Mouse (Mus musculus): ENCODE data around the gene Disp3. TPM values are rescaled to one million over a fixed set of nuclear protein-coding genes. Genes with fewer than 3 reads are reported as not detected.

The Disp3 gene
- polyA plus RNA-seq, 1 experiment from 2014 or later, result 6.5 TPM

DNA sequence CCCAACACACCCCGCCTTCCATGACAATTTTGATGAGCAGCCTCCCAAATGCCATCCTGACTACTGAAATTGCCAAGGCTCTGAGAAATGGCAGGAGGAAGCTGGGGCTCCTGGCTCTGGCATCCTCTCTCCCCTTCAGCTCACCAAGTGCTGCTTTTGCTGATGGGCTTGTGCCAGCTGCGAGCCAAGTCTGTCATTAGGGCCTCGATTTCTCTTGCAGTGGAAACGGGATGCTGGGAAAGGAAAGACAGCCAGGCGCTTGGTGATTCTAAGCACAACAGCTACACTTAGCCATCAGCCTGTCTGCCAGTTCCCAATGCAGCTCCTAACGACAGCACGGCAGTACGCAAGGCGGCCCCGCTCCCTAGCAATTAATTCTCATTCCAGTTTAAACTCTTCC is 26.6 kb upstream of the Disp3 start:
- peak overlapping the region; percentile 58 for H3K27ac ChIP-seq
- peak; percentile 68 for ATAC-seq
- WGBS, result 52% methylated on average over 10 of the region's 10 CpGs

DNA sequence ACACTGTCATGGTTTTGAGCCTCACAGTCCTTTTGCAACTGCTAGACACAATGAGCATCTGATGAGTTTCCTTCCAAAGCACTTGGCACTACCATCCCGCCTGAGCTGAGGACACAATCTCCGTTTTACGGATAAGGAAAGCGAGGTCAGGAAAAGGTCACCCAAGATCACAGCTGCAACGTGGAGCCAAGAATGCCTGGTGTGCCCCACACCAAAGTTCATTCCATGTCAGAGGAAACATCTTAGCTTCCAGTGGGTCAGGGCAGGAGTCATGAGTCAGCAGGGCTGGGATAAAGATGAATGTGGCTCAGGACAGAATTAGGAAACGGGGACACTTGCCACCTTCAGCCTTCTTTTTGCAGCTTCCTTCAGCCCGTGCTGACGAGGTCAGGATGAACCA is 25.8 kb upstream of the Disp3 start:
- Histone ChIP-seq H3K36me3 (ENCODE audit: poor library complexity, severe bottlenecking) (no peaks in the 10 kb centered on the region), H3K9me3 (replicated peaks) (no peaks in the 10 kb centered on the region), H3K27me3 (peaks cover 6% of the 10 kb centered on the region; the same call in 1 of the 2 replicates), H3K9ac (no peak overlapping the region), H3K4me3 (no peak overlapping the region), H3K4me2 (no peak overlapping the region), H3K4me1 (peaks cover 36% of the 10 kb centered on the region), H3K27ac (no peak overlapping the region)
- 45% methylated on average over 8 of the region's 8 CpGs for WGBS
- ATAC-seq, result no peak

More for the DNA sequence above, 26.6 kb upstream of the Disp3 start:
- H3K4me3 ChIP-seq, result no peak overlapping the region
- no peaks in the 10 kb centered on the region for H3K36me3 ChIP-seq (ENCODE audit: poor library complexity, severe bottlenecking)
- H3K9me3 ChIP-seq (replicated peaks), result no peaks in the 10 kb centered on the region
- H3K9ac ChIP-seq, result no peak overlapping the region
- H3K4me2 ChIP-seq, result no peak overlapping the region
- peaks cover 3% of the 10 kb centered on the region; the same call in 1 of the 2 replicates for H3K27me3 ChIP-seq
- peaks cover 37% of the 10 kb centered on the region for H3K4me1 ChIP-seq

DNA sequence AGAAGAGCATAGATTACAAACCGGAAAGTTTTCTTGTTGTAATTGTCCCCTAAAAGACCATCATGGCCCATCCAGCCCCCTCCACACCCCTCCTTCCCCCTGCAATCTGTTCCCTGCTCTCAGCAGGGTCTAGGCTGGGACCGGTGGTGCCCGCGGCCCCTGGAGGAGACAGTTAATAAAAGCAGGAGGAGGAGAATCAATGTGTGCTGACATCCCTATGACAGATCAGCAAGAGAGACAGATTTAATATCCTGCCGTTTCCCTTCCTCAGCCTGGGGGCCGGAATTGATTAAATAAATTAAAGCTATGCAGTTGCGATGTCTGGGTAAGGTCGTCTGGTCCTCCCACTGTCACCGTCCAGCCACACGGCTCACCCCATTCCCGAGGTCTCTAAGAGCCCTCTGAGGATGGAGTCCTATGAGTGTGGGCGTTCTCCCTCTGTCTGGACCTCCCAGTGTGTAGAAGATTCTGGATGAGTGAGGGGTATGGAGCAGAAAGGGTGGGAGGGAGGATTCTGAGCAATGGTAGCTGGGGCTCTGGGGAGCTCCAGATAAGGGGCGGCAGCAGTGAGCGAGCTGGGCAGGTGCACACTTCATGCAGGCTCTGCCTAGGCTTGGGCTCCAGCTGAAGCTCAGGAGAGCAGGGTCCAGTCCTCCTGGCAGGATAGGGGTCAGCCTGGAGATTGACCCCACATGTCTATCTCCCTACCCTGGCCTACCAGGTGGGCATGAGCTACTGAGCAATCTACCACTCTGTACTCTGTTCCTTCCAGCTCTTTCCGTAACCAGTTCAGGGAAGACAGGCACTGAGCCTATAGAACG is 24.7 kb upstream of the Disp3 start:
- ATAC-seq, result no peak
- Histone ChIP-seq H3K4me1 (peaks cover 36% of the 10 kb centered on the region), H3K9ac (no peak overlapping the region)

GRCm38 (mm10) chr4:148310845-148311244 is 23.1 kb upstream of the Disp3 start:
- Histone ChIP-seq H3K4me3 (no peak overlapping the region), H3K9ac (no peak overlapping the region), H3K4me1 (peaks cover 47% of the 10 kb centered on the region), H3K9me3 (replicated peaks) (no peaks in the 10 kb centered on the region), H3K27ac (no peak overlapping the region), H3K27me3 (0 out of 2 replicates have a peak, but pooled peaks cover 4% of the 10 kb centered on the region), H3K4me2 (no peak overlapping the region), H3K36me3 (ENCODE audit: poor library complexity, severe bottlenecking) (no peaks in the 10 kb centered on the region)
- no peak for ATAC-seq
- WGBS, result 82% methylated on average over 7 of the region's 7 CpGs

More for the DNA sequence above, 24.7 kb upstream of the Disp3 start:
- Histone ChIP-seq H3K9me3 (replicated peaks) (no peaks in the 10 kb centered on the region), H3K27me3 (peaks cover 6% of the 10 kb centered on the region; the same call in 1 of the 2 replicates), H3K4me2 (no peak overlapping the region), H3K4me3 (no peak overlapping the region), H3K27ac (no peak overlapping the region), H3K36me3 (ENCODE audit: poor library complexity, severe bottlenecking) (no peaks in the 10 kb centered on the region)
- 72% methylated on average over 16 of the region's 16 CpGs for whole genome bisulfite sequencing

GRCm38 (mm10) chr4:148310126-148310525 is 22.4 kb upstream of the Disp3 start:
- 55% methylated on average over 4 of the region's 4 CpGs for WGBS
- H3K36me3 ChIP-seq (ENCODE audit: poor library complexity, severe bottlenecking), result no peaks in the 10 kb centered on the region

GRCm38 (mm10) chr4:148306406-148307083 is 18.8 kb upstream of the Disp3 start:
- Histone ChIP-seq H3K36me3 (ENCODE audit: poor library complexity, severe bottlenecking) (no peaks in the 10 kb centered on the region), H3K4me3 (no peak overlapping the region), H3K4me2 (0 out of 2 replicates have a peak overlapping the region, but pooled peaks have one; percentile 4), H3K4me1 (peaks cover 25% of the 10 kb centered on the region), H3K27ac (no peak overlapping the region), H3K27me3 (0 out of 2 replicates have a peak, but pooled peaks cover 4% of the 10 kb centered on the region), H3K9ac (peak overlapping the region; percentile 14; the same call in 1 of the 2 replicates), H3K9me3 (replicated peaks) (peaks cover 3% of the 10 kb centered on the region; the same call in 1 of the 2 replicates)
- WGBS, result 11% methylated on average over 16 of the region's 16 CpGs
- peak; percentile 58 for ATAC-seq

More at GRCm38 (mm10) chr4:148310126-148310525, 22.4 kb upstream of the Disp3 start:
- peaks cover 46% of the 10 kb centered on the region for H3K4me1 ChIP-seq
- no peak overlapping the region for H3K27ac ChIP-seq
- no peak overlapping the region for H3K4me2 ChIP-seq
- ATAC-seq, result no peak
- H3K4me3 ChIP-seq, result no peak overlapping the region
- no peak overlapping the region for H3K9ac ChIP-seq
- no peaks in the 10 kb centered on the region for H3K9me3 ChIP-seq (replicated peaks)
- 0 out of 2 replicates have a peak, but pooled peaks cover 4% of the 10 kb centered on the region for H3K27me3 ChIP-seq

DNA sequence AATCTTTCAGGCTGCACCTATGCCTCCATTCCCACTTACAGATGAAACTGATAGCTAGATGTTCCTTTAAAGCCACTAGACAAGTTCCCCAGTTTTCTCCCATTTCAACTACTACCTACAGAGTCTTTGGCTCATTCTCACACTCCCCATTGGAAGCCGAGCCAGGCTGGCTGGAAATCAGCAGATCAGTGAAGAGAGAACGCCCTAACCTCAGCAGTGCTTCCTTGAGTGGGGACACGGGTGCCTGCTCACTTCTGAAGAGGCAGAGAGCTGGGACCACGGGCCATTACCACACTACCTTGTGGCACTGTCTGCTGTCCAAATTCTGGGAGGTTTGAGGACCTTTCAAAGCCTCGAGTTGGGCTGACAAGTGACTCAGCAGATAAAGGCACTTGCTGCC is 11.0 kb upstream of the Disp3 start:
- 64% methylated on average over 5 of the region's 5 CpGs for WGBS
- no peak overlapping the region for H3K27ac ChIP-seq
- H3K36me3 ChIP-seq (ENCODE audit: poor library complexity, severe bottlenecking), result no peaks in the 10 kb centered on the region
- no peak overlapping the region for H3K9ac ChIP-seq
- H3K4me3 ChIP-seq, result no peak overlapping the region
- H3K4me2 ChIP-seq, result no peak overlapping the region
- 0 out of 2 replicates have a peak, but pooled peaks cover 4% of the 10 kb centered on the region for H3K27me3 ChIP-seq
- no peaks in the 10 kb centered on the region for H3K4me1 ChIP-seq
- peaks cover 3% of the 10 kb centered on the region; the same call in 1 of the 2 replicates for H3K9me3 ChIP-seq (replicated peaks)
- no peak for ATAC-seq

DNA sequence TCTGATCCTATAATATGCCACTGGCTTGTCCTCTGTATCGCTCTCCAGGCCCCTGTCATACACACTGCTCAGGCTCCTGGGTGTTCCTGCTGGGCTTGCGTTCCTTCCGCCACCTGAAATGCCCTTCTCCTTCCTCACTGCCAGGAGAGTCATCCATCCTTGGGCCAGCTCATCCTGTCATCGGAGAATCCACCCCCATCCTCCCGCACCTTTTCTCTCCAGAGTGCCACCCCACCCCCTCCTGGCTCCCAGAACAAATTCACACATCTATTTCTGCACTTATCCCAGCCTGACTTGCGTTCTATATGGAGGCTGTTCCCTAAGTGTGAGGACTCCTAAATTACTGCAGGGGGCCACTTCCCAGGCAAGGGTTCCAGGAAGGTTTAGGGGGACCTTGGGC is 9.9 kb upstream of the Disp3 start:
- WGBS, result 87% methylated on average over 6 of the region's 6 CpGs

DNA sequence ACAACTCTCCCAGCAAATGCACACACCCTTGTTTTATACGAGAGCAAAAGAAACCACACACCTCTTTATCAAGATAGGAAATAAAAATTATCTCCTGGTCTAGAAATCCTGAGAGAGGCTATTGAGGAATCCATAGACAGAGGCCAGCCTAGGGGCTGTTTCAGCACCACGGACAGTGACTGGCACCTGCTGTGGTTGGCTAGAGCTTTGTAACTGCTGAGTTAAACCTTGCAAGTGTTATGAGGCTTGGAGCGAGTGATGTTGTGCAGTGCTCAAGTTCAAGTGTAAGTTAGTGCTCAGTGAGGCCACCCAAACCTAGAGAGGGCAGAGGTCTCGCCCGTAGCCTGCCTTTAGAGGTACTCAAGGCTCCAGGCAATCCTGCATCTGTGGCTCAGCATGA is 5.6 kb upstream of the Disp3 start:
- WGBS, result 25% methylated on average over 5 of the region's 5 CpGs
- ATAC-seq, result no peak
- Histone ChIP-seq H3K27ac (no peak overlapping the region), H3K9me3 (replicated peaks) (no peaks in the 10 kb centered on the region), H3K4me1 (peaks cover 43% of the 10 kb centered on the region), H3K9ac (no peak overlapping the region), H3K4me2 (no peak overlapping the region), H3K4me3 (no peak overlapping the region), H3K36me3 (ENCODE audit: poor library complexity, severe bottlenecking) (no peaks in the 10 kb centered on the region), H3K27me3 (0 out of 2 replicates have a peak, but pooled peaks cover 4% of the 10 kb centered on the region)

More for the DNA sequence above, 9.9 kb upstream of the Disp3 start:
- Histone ChIP-seq H3K9ac (no peak overlapping the region), H3K4me2 (no peak overlapping the region), H3K27ac (no peak overlapping the region), H3K27me3 (0 out of 2 replicates have a peak, but pooled peaks cover 4% of the 10 kb centered on the region), H3K4me3 (no peak overlapping the region), H3K9me3 (replicated peaks) (no peaks in the 10 kb centered on the region), H3K4me1 (peaks cover 8% of the 10 kb centered on the region), H3K36me3 (ENCODE audit: poor library complexity, severe bottlenecking) (no peaks in the 10 kb centered on the region)
- ATAC-seq, result no peak

GRCm38 (mm10) chr4:148291849-148292248 is 4.1 kb upstream of the Disp3 start:
- Histone ChIP-seq H3K4me1 (peaks cover 49% of the 10 kb centered on the region), H3K4me3 (no peak overlapping the region), H3K4me2 (peak overlapping the region; percentile 23), H3K9ac (0 out of 2 replicates have a peak overlapping the region, but pooled peaks have one; percentile 40), H3K9me3 (replicated peaks) (no peaks in the 10 kb centered on the region), H3K36me3 (ENCODE audit: poor library complexity, severe bottlenecking) (no peaks in the 10 kb centered on the region), H3K27ac (peak overlapping the region; percentile 75), H3K27me3 (0 out of 2 replicates have a peak, but pooled peaks cover 6% of the 10 kb centered on the region)
- peak; percentile 46; the same call in 1 of the 2 replicates for ATAC-seq
- WGBS, result 13% methylated on average over 10 of the region's 10 CpGs

- ATAC-seq, result no peak
- Histone ChIP-seq H3K9me3 (replicated peaks) (no peaks in the 10 kb centered on the region), H3K4me1 (peaks cover 57% of the 10 kb centered on the region), H3K9ac (no peak overlapping the region), H3K4me2 (no peak overlapping the region), H3K4me3 (no peak overlapping the region), H3K36me3 (ENCODE audit: poor library complexity, severe bottlenecking) (no peaks in the 10 kb centered on the region), H3K27me3 (peaks cover 10% of the 10 kb centered on the region), H3K27ac (peak overlapping the region; percentile 45)
- WGBS, result 56% methylated on average over 2 of the region's 2 CpGs
Observed at GRCm38 (mm10) chr4:148291080-148291479, 3.3 kb upstream of the Disp3 start.

DNA sequence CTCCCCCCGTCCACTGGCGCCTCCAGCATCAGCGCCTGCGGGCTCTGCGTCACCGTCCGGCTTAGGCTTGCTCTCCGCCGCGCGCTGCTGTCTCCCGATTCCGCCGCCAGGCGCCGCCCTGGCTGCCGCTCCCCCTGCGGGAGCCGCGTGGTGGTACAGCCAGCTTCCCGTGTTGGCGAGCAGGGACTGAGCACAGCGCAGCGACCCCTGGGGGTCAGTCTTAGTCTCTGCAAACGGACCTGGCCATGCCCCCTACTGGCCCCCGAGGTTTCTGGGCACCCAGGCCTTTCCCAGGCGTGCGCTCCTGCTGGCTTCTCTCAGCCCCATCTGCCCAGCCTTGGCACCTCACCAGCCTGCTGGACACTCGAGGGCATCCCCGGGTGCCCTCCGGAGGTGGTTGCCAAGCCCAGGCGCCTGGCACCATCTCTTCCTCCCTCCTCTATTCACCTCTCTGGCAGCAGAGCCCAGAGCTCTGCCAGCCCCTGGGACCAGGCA is 337 bp upstream of the Disp3 start:
- no peaks in the 10 kb centered on the region for H3K36me3 ChIP-seq (ENCODE audit: poor library complexity, severe bottlenecking)
- peak overlapping the region; percentile 86 for H3K9ac ChIP-seq
- peak; percentile 94 for ATAC-seq
- peak overlapping the region; percentile 61 for H3K4me3 ChIP-seq
- 2% methylated on average over 32 of the region's 32 CpGs for WGBS
- peaks cover 73% of the 10 kb centered on the region for H3K4me1 ChIP-seq
- peaks cover 20% of the 10 kb centered on the region for H3K27me3 ChIP-seq
- peak overlapping the region; percentile 65 for H3K27ac ChIP-seq
- peak overlapping the region; percentile 89 for H3K4me2 ChIP-seq
- H3K9me3 ChIP-seq (replicated peaks), result no peaks in the 10 kb centered on the region

Data from forebrain, embryonic 13.5 days (tissue).